Mouse (Mus musculus) CH12.LX (cell line): ENCODE measurements around the gene Tox2. TPM values are rescaled to one million over a fixed set of nuclear protein-coding genes. Genes with fewer than 3 reads are reported as not detected.

ENCODE experiments used
- DNase-seq: peaks from one replicate; pipeline ENCODE4 v3.0.0-alpha.2; 2013; ENCODE audit errors: extremely low read depth
- H3K27ac ChIP-seq: 2 replicates; pipeline ENCODE4 v1.5.1; 2012; ENCODE audit warnings: low read depth, mild to moderate bottlenecking, control low read depth, moderate library complexity; ENCODE audit not compliant: insufficient read depth
- H3K27me3 ChIP-seq: replicated peaks from 2 replicates; pipeline ENCODE3; 2012; ENCODE audit warnings: inconsistent platforms
- H3K36me3 ChIP-seq, 2 experiments: replicated peaks in 1 of 2; 2 replicates each; pipeline versions ENCODE3 to v1.6.1; 2012; ENCODE audit warnings: inconsistent platforms in 1 of 2, low read length in 1 of 2, mild to moderate bottlenecking in 1 of 2, mixed read lengths in 1 of 2, moderate library complexity in 1 of 2; ENCODE audit not compliant: control insufficient read depth in 1 of 2, insufficient read depth in 1 of 2
- H3K4me1 ChIP-seq, 2 experiments: 2 replicates each; pipeline ENCODE4 v1.6.1; 2012; ENCODE audit warnings: inconsistent platforms in 1 of 2, moderate library complexity in 1 of 2; ENCODE audit not compliant: insufficient read depth in 2 of 2, control insufficient read depth in 1 of 2
- H3K4me2 ChIP-seq: 2 replicates; pipeline ENCODE4 v1.6.1; 2012; ENCODE audit warnings: low read depth, mild to moderate bottlenecking, control low read depth; ENCODE audit not compliant: poor library complexity, insufficient read depth, severe bottlenecking
- H3K4me3 ChIP-seq, 3 experiments: fragments of 150-350 bp in 1 of 3; sonication (generic) in 1 of 3; replicated peaks in 1 of 3; 2 replicates each; pipeline versions ENCODE3 to v1.5.1; 2011 to 2012; ENCODE audit warnings: low read depth in 2 of 3, low read length in 2 of 3, mild to moderate bottlenecking in 2 of 3, moderate library complexity in 2 of 3, control low read depth in 1 of 3, improper control_type of control experiment in 1 of 3, inconsistent platforms in 1 of 3, mixed read lengths in 1 of 3; ENCODE audit not compliant: poor library complexity in 1 of 3
- H3K79me2 ChIP-seq: replicated peaks from 2 replicates; pipeline ENCODE4 v1.6.1; 2012; ENCODE audit warnings: mild to moderate bottlenecking, moderate library complexity; ENCODE audit not compliant: control insufficient read depth, poor library complexity, insufficient read depth, severe bottlenecking; ENCODE audit errors: extremely low read depth
- H3K9ac ChIP-seq: 2 replicates; pipeline ENCODE4 v1.6.1; 2012; ENCODE audit warnings: low read depth, mild to moderate bottlenecking, control low read depth, moderate library complexity; ENCODE audit not compliant: insufficient read depth
- H3K9me3 ChIP-seq: replicated peaks from 2 replicates; pipeline ENCODE3; 2012; ENCODE audit warnings: low read length, inconsistent platforms, mixed read lengths
- CHD1 ChIP-seq: IDR thresholded peaks from 2 replicates; pipeline ENCODE4 v1.6.1; 2012; ENCODE audit warnings: low read depth, low read length, improper control_type of control experiment, inconsistent platforms
- CHD2 ChIP-seq: IDR thresholded peaks from 2 replicates; pipeline ENCODE4 v1.6.1; 2011; ENCODE audit warnings: low read length, improper control_type of control experiment
- CTCF ChIP-seq, 2 experiments: IDR thresholded peaks in 1 of 2; conservative IDR thresholded peaks in 1 of 2; 2 replicates each; pipeline ENCODE4 v1.5.1; 2011 to 2012; ENCODE audit warnings: low read depth in 2 of 2, low read length in 2 of 2, improper control_type of control experiment in 1 of 2, inconsistent platforms in 1 of 2, mild to moderate bottlenecking in 1 of 2, moderate library complexity in 1 of 2
- EP300 ChIP-seq: IDR thresholded peaks from 2 replicates; pipeline ENCODE4 v1.6.1; 2011; ENCODE audit warnings: low read length, improper control_type of control experiment
- HCFC1 ChIP-seq: IDR thresholded peaks from 2 replicates; pipeline ENCODE4 v1.6.1; 2012; ENCODE audit warnings: low read depth, mild to moderate bottlenecking, inconsistent platforms, low read length, improper control_type of control experiment
- IRF4 ChIP-seq: IDR thresholded peaks from 2 replicates; pipeline ENCODE4 v1.6.1; 2014; ENCODE audit warnings: low read depth, mild to moderate bottlenecking, inconsistent platforms, low read length, improper control_type of control experiment
- JUND ChIP-seq: conservative IDR thresholded peaks from 2 replicates; pipeline ENCODE4 v1.6.1; 2011; ENCODE audit warnings: low read depth, low read length, improper control_type of control experiment
- MAZ ChIP-seq: IDR thresholded peaks from 2 replicates; pipeline ENCODE4 v1.6.1; 2012; ENCODE audit warnings: low read depth, mild to moderate bottlenecking, inconsistent platforms, low read length, improper control_type of control experiment, moderate library complexity
- MEF2A ChIP-seq: IDR thresholded peaks from 2 replicates; pipeline ENCODE4 v1.6.1; 2014; ENCODE audit warnings: low read depth, mild to moderate bottlenecking, inconsistent platforms, low read length, improper control_type of control experiment, borderline replicate concordance
- MXI1 ChIP-seq: IDR thresholded peaks from 2 replicates; pipeline ENCODE4 v1.6.1; 2011; ENCODE audit warnings: mild to moderate bottlenecking, low read depth, low read length, improper control_type of control experiment
- NELFE ChIP-seq: IDR thresholded peaks from 2 replicates; pipeline ENCODE4 v1.6.1; 2011; ENCODE audit warnings: low read depth, low read length, improper control_type of control experiment
- NRF1 ChIP-seq: IDR thresholded peaks from 2 replicates; pipeline ENCODE4 v1.6.1; 2014; ENCODE audit warnings: low read depth, mild to moderate bottlenecking, inconsistent platforms, low read length, improper control_type of control experiment, moderate library complexity
- POLR2A ChIP-seq: IDR thresholded peaks from 2 replicates; pipeline ENCODE4 v1.6.1; 2011; ENCODE audit warnings: low read depth, mild to moderate bottlenecking, improper control_type of control experiment, low read length
- SIN3A ChIP-seq: IDR thresholded peaks from 2 replicates; pipeline ENCODE4 v1.6.1; 2012; ENCODE audit warnings: low read length, improper control_type of control experiment, inconsistent platforms
- SMC3 ChIP-seq: IDR thresholded peaks from 2 replicates; pipeline ENCODE4 v1.6.1; 2011; ENCODE audit warnings: low read depth, low read length, improper control_type of control experiment
- TBP ChIP-seq: conservative IDR thresholded peaks from 2 replicates; pipeline ENCODE4 v1.6.1; 2011; ENCODE audit warnings: low read depth, low read length, improper control_type of control experiment
- USF2 ChIP-seq: conservative IDR thresholded peaks from 2 replicates; pipeline ENCODE4 v1.6.1; 2011; ENCODE audit warnings: low read depth, low read length, improper control_type of control experiment
- ZC3H11A ChIP-seq: IDR thresholded peaks from 2 replicates; pipeline ENCODE4 v1.6.1; 2012; ENCODE audit warnings: low read depth, mild to moderate bottlenecking, inconsistent platforms, low read length, improper control_type of control experiment
- ZNF384 ChIP-seq: IDR thresholded peaks from 2 replicates; pipeline ENCODE4 v1.6.1; 2012; ENCODE audit warnings: low read depth, low read length, improper control_type of control experiment, inconsistent platforms
- dilution Hi-C: fragments of 300-500 bp; cut with MboI; formaldehyde crosslinking; loops from 2 replicates; pipeline ENCODE4 v1.14.3; 2020; ENCODE audit warnings: low sequenced_read_pairs; ENCODE audit not compliant: extremely low pct_unique_long_range_greater_than_20kb, extremely low pct_ligation_motif_present
- in situ Hi-C: fragments of 300-500 bp; cut with MboI; formaldehyde crosslinking; loops from 3 replicates; pipeline ENCODE4 v1.14.3; 2019; ENCODE audit warnings: low sequenced_read_pairs, low pct_ligation_motif_present, low pct_unique_long_range_greater_than_20kb, mixed read lengths
- polyA plus RNA-seq: library from polyadenylated mRNA; unstranded; fragments of >175 nt; gene quantifications from 2 replicates; pipeline ENCODE4 v1.2.1, GENCODE M21; 2012; ENCODE audit warnings: low read depth; ENCODE audit not compliant: insufficient read length
- total RNA-seq, 2 experiments: library from RNA; depleted of rRNA; stranded (reverse); fragments of 300-350 nt in 1 of 2; fragments of >200 nt in 1 of 2; gene quantifications; 2 replicates each; pipeline ENCODE4 v1.2.3; 2012 to 2014

Gene Tox2
- total and polyA plus RNA-seq, 3 experiments, result not detected

DNA sequence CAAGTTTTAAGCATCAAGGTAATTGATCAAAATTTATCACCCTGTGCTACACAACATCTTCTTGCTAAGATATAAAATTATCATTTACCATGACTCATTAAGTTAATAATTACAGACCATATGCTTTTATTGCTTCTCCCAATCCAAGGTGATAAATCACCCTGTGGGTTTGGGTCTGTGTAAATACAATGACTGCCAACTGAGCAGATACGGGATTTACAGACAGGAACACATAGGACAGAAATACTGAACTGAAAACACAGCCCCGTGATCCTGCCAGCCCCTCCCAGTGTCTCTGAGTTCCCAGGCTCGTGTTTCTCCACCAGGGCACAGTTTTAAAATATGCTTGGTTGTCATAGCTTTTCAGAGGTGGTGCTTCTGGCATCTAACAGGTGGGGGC, 10.2 kb downstream of the Tox2 start:
- Histone ChIP-seq H3K4me2 (no peak overlapping the region), H3K9ac (no peak overlapping the region), H3K9me3 (peaks cover 5% of the 10 kb centered on the region), H3K79me2 (no peaks in the 10 kb centered on the region), H3K4me3 (no peak overlapping the region), H3K36me3 (no peaks in the 10 kb centered on the region), H3K4me1 (no peaks in the 10 kb centered on the region), H3K27ac (no peak overlapping the region), H3K27me3 (peaks cover 77% of the 10 kb centered on the region)
- dilution Hi-C loops (no loop called here), in situ Hi-C loops (no loop called here)
- TF ChIP-seq CHD2 (no peak), NELFE (no peak), HCFC1 (no peak)
- no peak for DNase-seq

DNA sequence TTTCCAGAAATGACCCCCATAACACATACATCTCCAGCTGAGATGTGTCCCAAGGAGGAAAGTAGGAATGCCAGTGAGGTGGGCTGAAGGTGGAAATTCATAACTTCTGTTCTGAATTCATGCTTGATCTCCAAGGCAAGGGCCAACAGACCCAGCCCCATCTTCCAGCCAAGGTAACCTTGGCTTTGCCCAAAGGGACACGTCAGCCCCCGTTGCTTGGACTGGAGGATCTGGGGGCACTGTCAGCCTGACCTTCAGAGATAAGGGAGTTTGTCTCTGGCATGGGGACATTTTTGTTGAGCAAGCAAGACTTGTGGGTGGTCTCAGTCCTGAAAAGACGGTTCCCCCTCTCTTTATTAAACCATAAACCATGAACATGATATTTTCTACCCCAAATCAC, 15.2 kb downstream of the Tox2 start:
- in situ Hi-C loops (no loop called here), dilution Hi-C loops (no loop called here)
- peaks cover 96% of the 10 kb centered on the region for H3K27me3 ChIP-seq
- TF ChIP-seq ZNF384, result no peak
- no peak for TF ChIP-seq SMC3
- no peak for TF ChIP-seq EP300
- TF ChIP-seq ZC3H11A, result no peak
- no peak for TF ChIP-seq USF2
- TF ChIP-seq HCFC1, result no peak
- TF ChIP-seq MAZ, result no peak
- no peak for TF ChIP-seq IRF4
- no peak for TF ChIP-seq MXI1
- TF ChIP-seq JUND, result no peak
- no peak for TF ChIP-seq CTCF (conservative IDR thresholded peaks at IDR 0.05 in 1 of 2, IDR thresholded peaks at IDR 0.05 in 1 of 2; ENCODE audit: low read depth in 2 of 2, low read length in 2 of 2)
- no peak for TF ChIP-seq CHD1
- TF ChIP-seq TBP, result no peak
- TF ChIP-seq SIN3A, result no peak
- TF ChIP-seq MEF2A, result no peak
- no peak for TF ChIP-seq POLR2A
- TF ChIP-seq NRF1, result no peak
- no peak overlapping the region for H3K9ac ChIP-seq
- H3K4me3 ChIP-seq, result no peak overlapping the region
- H3K79me2 ChIP-seq, result no peaks in the 10 kb centered on the region
- no peak for DNase-seq
- H3K9me3 ChIP-seq, result no peaks in the 10 kb centered on the region
- no peak overlapping the region for H3K27ac ChIP-seq
- no peaks in the 10 kb centered on the region for H3K36me3 ChIP-seq
- H3K4me2 ChIP-seq, result no peak overlapping the region
- no peaks in the 10 kb centered on the region for H3K4me1 ChIP-seq
